Mouse (Mus musculus): ENCODE results near the gene Hoxb6.

DNA sequence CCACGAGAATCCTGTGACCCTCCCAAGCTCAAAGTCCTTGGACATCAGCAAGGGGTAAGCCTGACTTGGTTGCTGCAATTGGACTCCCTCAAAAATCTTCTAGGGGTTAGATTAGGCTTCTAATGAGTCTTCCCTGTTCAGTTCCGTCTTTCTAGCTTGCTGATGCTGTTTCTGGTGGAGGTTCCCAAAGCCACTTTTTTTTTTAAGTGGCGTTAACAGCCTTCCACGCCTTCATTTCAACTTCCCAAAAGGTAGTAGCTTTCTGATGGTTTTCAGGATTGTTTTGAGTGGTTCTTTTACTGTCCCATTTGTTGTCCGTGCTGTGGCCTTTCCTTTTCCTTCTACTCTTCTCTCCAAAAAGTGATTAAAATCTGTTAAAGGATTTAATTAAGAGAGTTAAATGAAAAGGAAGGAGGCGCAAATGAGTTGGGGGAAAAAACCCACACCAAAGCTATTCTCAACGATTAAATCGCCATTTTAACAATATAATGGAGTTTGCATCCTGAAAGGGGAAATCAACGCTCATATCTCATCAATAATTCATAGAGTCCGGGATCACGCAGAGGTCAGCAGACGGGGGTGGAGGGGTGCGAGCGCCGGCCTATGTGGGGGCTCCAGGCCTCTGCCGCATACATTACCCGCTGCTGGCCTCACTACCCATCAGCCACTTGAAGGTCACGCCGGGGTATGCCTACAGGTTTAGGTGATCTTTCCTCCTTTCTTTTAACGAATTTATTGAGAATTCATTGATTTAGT is 18.1 kb downstream of the Hoxb6 start:
- TF ChIP-seq CTCF (IDR thresholded peaks at IDR 0.05; ENCODE audit: extremely low read depth, insufficient read length, insufficient replicate concordance, low read depth, low read length) = no peak
- TF ChIP-seq POLR2A (IDR thresholded peaks at IDR 0.05; ENCODE audit: low read depth, low read length) = no peak

Measured in small intestine, adult 2 months (tissue).